Mouse (Mus musculus): ENCODE measurements around the gene Zfyve26. TPM values are rescaled to one million over a fixed set of nuclear protein-coding genes. Genes with fewer than 3 reads are reported as not detected.
A peak's percentile ranks its signal among the peaks of the same experiment; 100 is the strongest.
"Not testable (repeated sequence)": the region's sequence is repeated elsewhere in the genome, so short reads cannot be mapped to it uniquely, and the experiment has no call there.

Zfyve26 gene
- 10 to 100 TPM; 23.1 to 26.3 TPM for total RNA-seq (2021)

- intact Hi-C loops (cut with DNase I): no loop called here
- DNase-seq: peak; percentile 93
Observed at GRCm38 (mm10) chr12:79296126-79296816, at the start of gene Zfyve26. Gene Zfyve26 (minus strand): TSS chr12:79296304.

DNA sequence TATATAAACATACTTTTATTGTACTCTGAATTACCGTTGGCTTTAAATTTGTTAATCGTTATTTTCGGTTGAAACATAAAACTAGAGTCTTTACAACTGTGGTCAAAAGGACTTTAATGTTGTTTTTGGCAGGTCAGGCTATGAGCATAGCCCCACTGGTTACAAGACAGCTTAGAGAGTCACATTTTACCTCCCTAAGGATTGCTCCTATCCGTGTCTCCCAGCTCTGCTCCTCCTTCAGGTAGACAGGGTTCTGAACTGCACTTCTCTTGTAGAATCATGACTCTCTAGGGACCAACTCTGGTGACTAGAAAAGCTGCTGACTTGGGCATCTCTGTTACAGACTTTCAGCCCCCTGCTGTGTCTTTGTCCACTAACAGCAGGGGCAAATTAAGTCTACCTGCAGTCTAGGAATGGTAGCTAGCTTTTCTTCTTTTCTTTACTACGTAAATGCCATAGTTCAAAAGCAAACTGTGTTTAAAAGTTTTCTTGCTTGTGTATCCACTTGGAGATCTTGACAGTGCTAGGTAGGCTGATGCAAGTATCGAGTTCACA, 45.3 kb upstream of the Zfyve26 start:
- DNase-seq: no peak
- intact Hi-C loops (cut with DNase I): no loop called here

- intact Hi-C loops (cut with DNase I): no loop called here
- DNase-seq: no peak
Observed at GRCm38 (mm10) chr12:79340513-79340912, 44.4 kb upstream of the Zfyve26 start.

GRCm38 (mm10) chr12:79338791-79339190, 42.7 kb upstream of the Zfyve26 start:
- intact Hi-C loops (cut with DNase I): no loop called here
- no peak for DNase-seq

GRCm38 (mm10) chr12:79331722-79332121, 35.6 kb upstream of the Zfyve26 start:
- intact Hi-C loops (cut with DNase I): no loop called here

GRCm38 (mm10) chr12:79330571-79330970, 34.5 kb upstream of the Zfyve26 start:
- DNase-seq: no peak
- intact Hi-C loops (cut with DNase I): no loop called here

More at GRCm38 (mm10) chr12:79331722-79332121, 35.6 kb upstream of the Zfyve26 start:
- DNase-seq: no peak

DNA sequence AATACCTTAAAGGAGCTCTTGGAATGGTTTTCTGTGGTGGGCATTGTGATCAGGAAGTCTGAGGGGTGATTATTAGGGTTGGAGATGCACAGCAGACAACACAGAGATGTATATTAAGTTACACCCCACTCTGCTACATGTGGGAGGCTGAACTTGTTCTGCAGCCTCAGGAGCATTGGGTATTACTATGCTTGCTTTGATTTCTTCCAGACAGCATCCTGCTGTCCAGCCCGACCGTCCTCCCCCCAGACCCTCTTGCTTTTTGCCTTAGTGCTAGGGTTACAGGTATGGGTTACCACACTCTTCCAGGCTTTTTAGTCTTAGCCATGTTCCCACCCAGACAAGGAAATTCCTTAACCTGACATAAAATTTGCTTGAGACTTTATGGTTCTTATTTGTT, 31.8 kb upstream of the Zfyve26 start:
- DNase-seq: no peak
- intact Hi-C loops (cut with DNase I): no loop called here

DNA sequence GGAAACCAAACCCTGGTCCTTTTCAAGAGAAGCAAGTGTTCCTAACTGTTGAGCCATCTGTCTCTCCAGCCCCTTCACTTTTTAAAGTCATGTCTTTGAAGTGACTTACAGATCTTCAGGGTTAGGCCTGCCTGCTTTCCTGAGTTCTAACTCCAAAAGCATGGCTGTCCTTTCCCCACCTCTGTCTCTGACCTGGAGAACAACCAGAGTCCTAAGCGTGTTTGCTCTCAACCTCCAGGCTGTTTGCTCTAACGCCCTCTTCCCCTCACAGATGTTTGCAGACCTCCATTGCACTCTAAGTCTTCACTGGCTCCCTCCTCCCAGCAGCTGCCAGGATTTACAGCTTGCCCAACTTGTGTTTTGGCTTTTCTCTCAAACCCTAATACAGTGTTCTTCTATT, 30.6 kb upstream of the Zfyve26 start:
- DNase-seq: no peak
- intact Hi-C loops (cut with DNase I): no loop called here

- DNase-seq: no peak
- intact Hi-C loops (cut with DNase I): no loop called here
Observed at GRCm38 (mm10) chr12:79326236-79326635, 30.1 kb upstream of the Zfyve26 start.

DNA sequence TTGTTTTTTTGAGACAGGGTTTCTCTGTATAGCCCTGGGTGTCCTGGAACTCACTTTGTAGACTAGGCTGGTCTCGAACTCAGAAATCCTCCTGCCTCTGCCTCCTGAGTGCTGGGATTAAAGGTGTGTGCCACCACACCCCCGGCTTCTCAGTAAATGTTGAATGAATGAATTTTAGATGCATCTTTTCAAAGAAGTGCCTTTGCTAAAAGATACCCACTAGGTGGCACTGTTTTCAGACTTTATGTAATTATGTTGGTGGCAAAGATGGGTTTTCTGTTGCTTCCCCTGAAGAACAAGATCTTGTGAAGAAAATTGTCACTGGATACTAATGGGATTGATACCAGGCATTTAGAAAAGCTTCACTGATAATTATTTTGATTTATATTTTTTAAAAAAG, 26.4 kb upstream of the Zfyve26 start:
- intact Hi-C loops (cut with DNase I); DNase-seq: not testable (repeated sequence)

GRCm38 (mm10) chr12:79320895-79321294, 24.8 kb upstream of the Zfyve26 start:
- intact Hi-C loops (cut with DNase I): no loop called here
- DNase-seq: no peak

GRCm38 (mm10) chr12:79317339-79317738, 21.2 kb upstream of the Zfyve26 start:
- intact Hi-C loops (cut with DNase I): no loop called here

GRCm38 (mm10) chr12:79313721-79314120, 17.6 kb upstream of the Zfyve26 start:
- intact Hi-C loops (cut with DNase I): no loop called here
- no peak for DNase-seq

More at GRCm38 (mm10) chr12:79317339-79317738, 21.2 kb upstream of the Zfyve26 start:
- DNase-seq: no peak

- intact Hi-C loops (cut with DNase I): no loop called here
Observed at GRCm38 (mm10) chr12:79306013-79306412, 9.9 kb upstream of the Zfyve26 start.

DNA sequence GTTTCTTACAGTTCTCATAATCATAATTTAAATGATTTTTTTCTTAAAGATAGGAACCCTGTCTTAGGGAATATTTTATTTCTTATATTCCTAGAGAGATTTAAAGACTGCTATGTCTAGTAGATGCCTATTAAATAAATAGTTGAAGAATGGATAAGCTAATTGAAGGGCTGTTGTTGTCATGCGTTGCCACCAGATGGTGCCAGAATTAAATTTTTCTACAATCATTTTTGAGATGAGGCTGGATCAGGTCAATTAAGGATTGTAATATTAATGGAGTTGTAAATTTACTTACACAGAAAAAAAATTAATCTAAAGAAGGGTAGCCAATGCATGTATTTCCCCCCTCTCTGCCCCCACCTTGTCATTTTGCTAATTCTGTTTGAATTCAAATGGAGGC, 9.0 kb upstream of the Zfyve26 start:
- no peak for DNase-seq

More at GRCm38 (mm10) chr12:79306013-79306412, 9.9 kb upstream of the Zfyve26 start:
- no peak for DNase-seq

GRCm38 (mm10) chr12:79301802-79302201, 5.7 kb upstream of the Zfyve26 start:
- intact Hi-C loops (cut with DNase I): no loop called here
- DNase-seq: no peak

More for the DNA sequence above, 9.0 kb upstream of the Zfyve26 start:
- intact Hi-C loops (cut with DNase I): no loop called here

DNA sequence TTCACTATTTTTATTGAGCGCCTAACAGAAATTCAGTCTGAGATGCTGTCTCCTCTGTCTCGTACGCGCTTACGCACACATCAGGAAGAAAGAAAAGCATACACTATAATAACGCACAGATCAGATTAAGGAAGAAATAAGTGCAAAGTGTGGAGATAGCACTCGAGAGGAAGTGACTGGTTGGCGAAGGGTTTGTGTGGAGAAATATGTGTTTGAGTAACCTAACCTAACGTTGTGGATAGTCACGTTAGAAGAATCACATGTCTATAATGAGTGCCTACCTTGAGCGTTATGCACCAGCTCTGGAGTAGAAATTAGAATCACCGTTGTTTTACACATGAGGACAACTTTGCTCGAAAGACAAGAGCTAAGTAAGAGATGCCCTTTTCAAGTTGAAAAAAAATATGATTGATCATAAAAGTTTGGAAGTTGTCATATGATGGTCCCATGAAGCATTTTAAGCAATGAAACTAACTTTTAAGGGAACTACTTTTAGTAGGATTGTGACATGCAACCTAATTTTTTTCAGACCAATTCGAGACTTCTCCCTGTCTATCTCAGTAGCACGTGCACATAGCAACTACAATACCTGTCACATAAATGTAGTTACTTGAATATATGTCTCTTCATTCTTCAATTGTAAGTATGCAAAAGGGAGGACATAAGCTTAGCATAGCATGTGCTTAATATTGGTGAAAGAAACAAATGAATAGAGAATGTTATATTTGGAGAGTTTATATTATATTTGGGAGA, 2.0 kb upstream of the Zfyve26 start:
- no peak for DNase-seq
- intact Hi-C loops (cut with DNase I): no loop called here

DNA sequence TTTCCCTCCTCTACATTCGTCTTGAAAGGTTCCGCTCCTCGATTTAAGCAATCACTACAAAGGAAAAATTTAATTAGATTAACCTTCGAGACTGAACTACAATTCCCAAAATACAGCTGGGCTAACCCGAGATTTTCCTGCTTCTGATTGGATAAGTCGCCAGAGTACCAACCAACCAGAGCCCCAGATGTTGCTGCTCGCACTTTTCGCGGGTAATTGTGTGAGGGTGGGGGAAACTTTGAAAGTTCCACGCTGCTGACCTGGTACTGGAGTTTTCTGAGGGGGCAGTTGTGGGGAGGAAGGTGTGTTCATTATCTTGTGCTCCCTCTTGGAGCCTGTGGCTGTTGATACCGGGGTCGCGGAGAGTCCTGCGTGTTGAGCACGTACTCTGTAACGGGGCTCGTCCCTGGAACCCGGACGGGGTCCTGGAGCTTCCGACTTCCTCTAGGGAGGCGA, 1.0 kb upstream of the Zfyve26 start, which contains the start of gene Rad51b:
TSS of gene Rad51b (plus strand) at position 162 of the 456 bp plus-strand sequence.
- peak; percentile 64 for DNase-seq
- intact Hi-C loops (cut with DNase I): no loop called here

DNA sequence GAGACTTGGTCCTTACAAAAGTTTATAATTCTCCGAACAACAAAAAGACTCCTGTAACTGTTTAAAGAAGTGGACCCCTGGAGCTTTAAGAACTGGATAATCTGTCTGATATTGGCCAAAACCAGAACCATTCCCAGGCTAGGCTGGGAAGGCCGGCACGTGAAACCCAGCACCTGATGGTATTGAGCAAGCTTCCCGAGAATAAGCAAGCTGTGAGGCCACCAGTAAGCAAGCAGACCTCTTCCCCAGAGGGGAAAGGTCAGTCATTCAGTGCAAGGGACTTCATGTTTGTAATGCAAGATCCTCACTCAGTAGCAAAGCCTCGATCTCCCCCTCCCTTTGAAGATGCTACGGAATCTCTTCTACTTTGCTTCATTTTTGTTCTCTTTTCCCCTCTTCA, 3.2 kb downstream of the Zfyve26 start:
- no peak for DNase-seq
- intact Hi-C loops (cut with DNase I): no loop called here

GRCm38 (mm10) chr12:79282595-79282994, 13.5 kb downstream of the Zfyve26 start:
- intact Hi-C loops (cut with DNase I): no loop called here
- DNase-seq: no peak

GRCm38 (mm10) chr12:79279513-79280115, 16.5 kb downstream of the Zfyve26 start:
- intact Hi-C loops (cut with DNase I): no loop called here
- no peak for DNase-seq
